12 mouse cellular contexts compared by ENCODE assay signal in genomic region chr5:65086522-65086921, GRCm38 (mm10). TPM values are rescaled to one million over a fixed set of nuclear protein-coding genes. Genes with fewer than 3 reads are reported as not detected.
DNase-seq lines count a peak whose midpoint lies in the region; ATAC-seq lines count a peak whose summit lies in the region.
"Had no signal": no experiment of that assay in that cellular context is flagged by ENCODE, and none has a peak within 500 bp of the region (broad histone marks: within the 10 kb centered on the region; RNA-seq: fewer than 3 reads in every experiment).

No protein-coding gene starts in this region.

- no peaks in the 10 kb centered on the region for H3K27me3 ChIP-seq in forebrain, embryonic 11.5 days (ENCODE audit: control insufficient read depth, insufficient read depth, low read length)
- H3K27me3 ChIP-seq: liver, embryonic 13.5 days; neural tube, embryonic 12.5 days; stomach, embryonic 15.5 days had no signal

- H3K9ac ChIP-seq in forebrain, embryonic 11.5 days (ENCODE audit: low read length), result no peak overlapping the region
- H3K9ac ChIP-seq: liver, embryonic 13.5 days; neural tube, embryonic 12.5 days; stomach, embryonic 15.5 days had no signal

- no peaks in the 10 kb centered on the region for H3K9me3 ChIP-seq in forebrain, embryonic 11.5 days (ENCODE audit: control insufficient read depth, low read length)
- H3K9me3 ChIP-seq: liver, embryonic 13.5 days; neural tube, embryonic 12.5 days; stomach, embryonic 15.5 days had no signal

- peak; percentile 20 for DNase-seq in testis, postnatal 14 days (ENCODE audit: low spot score)
- no peak for DNase-seq in testis, postnatal 10 days (ENCODE audit: low spot score)
- peak; percentile 21 for DNase-seq in brain, adult 2 months (ENCODE audit: low read depth, low spot score)
- DNase-seq in heart, postnatal 4 days, result peak; percentile 61
- peak; percentile 63 to 79 for DNase-seq in urinary bladder, postnatal 36 days (ENCODE audit: low spot score in 2 of 2)
- no peak for DNase-seq in forebrain, embryonic 11.5 days (ENCODE audit: low spot score)
- DNase-seq in spleen, postnatal 10 days (ENCODE audit: low spot score in 2 of 2), result no peak
- DNase-seq: cerebellum, adult 9-10 months; layer of hippocampus, adult 9-11 months; liver, embryonic 13.5 days had no signal

- no peak overlapping the region for H3K27ac ChIP-seq in forebrain, embryonic 11.5 days (ENCODE audit: low read depth, low read length)
- H3K27ac ChIP-seq: liver, embryonic 13.5 days; neural tube, embryonic 12.5 days; stomach, embryonic 15.5 days had no signal

- no peaks in the 10 kb centered on the region for H3K4me1 ChIP-seq in forebrain, embryonic 11.5 days (replicated peaks; ENCODE audit: control insufficient read depth, insufficient read depth, low read length)
- H3K4me1 ChIP-seq: neural tube, embryonic 12.5 days; stomach, embryonic 15.5 days had no signal

- 86% methylated on average over 6 of the region's 6 CpGs for WGBS in forebrain, embryonic 11.5 days

- H3K4me2 ChIP-seq in forebrain, embryonic 11.5 days (ENCODE audit: low read depth, low read length, severe bottlenecking), result no peak overlapping the region
- H3K4me2 ChIP-seq: liver, embryonic 13.5 days; neural tube, embryonic 12.5 days; stomach, embryonic 15.5 days had no signal

- ATAC-seq in forebrain, embryonic 11.5 days (replicated peaks; ENCODE audit: low FRiP score), result no peak

- no peaks in the 10 kb centered on the region for H3K36me3 ChIP-seq in forebrain, embryonic 11.5 days (ENCODE audit: control insufficient read depth, insufficient read depth, low read length)
- H3K36me3 ChIP-seq: liver, embryonic 13.5 days; neural tube, embryonic 12.5 days; stomach, embryonic 15.5 days had no signal

- no peak overlapping the region for H3K4me3 ChIP-seq in forebrain, embryonic 11.5 days (ENCODE audit: low read depth, low read length)
- H3K4me3 ChIP-seq: liver, embryonic 13.5 days; neural tube, embryonic 12.5 days; stomach, embryonic 15.5 days had no signal

RNA-seq across cellular contexts. Expression of gene Tmem156, which starts 5.4 kb away (rescaled TPM):
- under 1 TPM; 0.19 to 0.20 TPM for total RNA-seq in heart, postnatal 4 days (2021)
- polyA plus RNA-seq in forebrain, embryonic 11.5 days (2014; fragmentation: Nextera tagmentation; extraction: Ambion mirVana), result 0.21 TPM in 1 of 2 replicates, not detected in the other

RNA-seq across cellular contexts. Expression of gene Klhl5, which starts 20.8 kb away (rescaled TPM):
- total RNA-seq in heart, postnatal 4 days (2021), result 10 to 100 TPM; 21.5 to 22.8 TPM
- 42.2 and 42.8 TPM in 2 replicates for polyA plus RNA-seq in forebrain, embryonic 11.5 days (2014; fragmentation: Nextera tagmentation; extraction: Ambion mirVana)

Comparison
In these comparisons a context has a peak if more than half of its experiments do, and no peak if none do; other contexts are left out.
1. DNase-seq: peak in testis, postnatal 14 days (single experiment), brain, adult 2 months (single experiment), heart, postnatal 4 days (single experiment) and urinary bladder, postnatal 36 days (2 of 2); none in testis, postnatal 10 days (single experiment), forebrain, embryonic 11.5 days (single experiment) and spleen, postnatal 10 days (0 of 2).